Mouse (Mus musculus): ENCODE data around the gene Zfhx3.

The Zfhx3 gene

GRCm38 (mm10) chr8:108186289-108186688 is 243.8 kb downstream of the Zfhx3 start:
- ChIA-PET POLR2A (no interaction called here), CTCF (no interaction called here)

- ChIA-PET CTCF (no interaction called here), POLR2A (no interaction called here)
These were observed 245.6 kb downstream of the Zfhx3 start for GRCm38 (mm10) chr8:108188044-108188443.

GRCm38 (mm10) chr8:108194571-108194970 is 252.1 kb downstream of the Zfhx3 start:
- POLR2A ChIA-PET: interaction anchor here in 3 of 4 experiments (0.6 to 1.4 kb wide), 6 partner anchors 14 to 939 kb away, joined by 3 to 5 read pairs (median 4); no protein-coding TSS in a partner anchor

GRCm38 (mm10) chr8:108215026-108215425 is 272.6 kb downstream of the Zfhx3 start:
- ChIA-PET CTCF (no interaction called here), POLR2A (interaction anchor here in 1 of 4 experiments (1.0 to 1.7 kb wide), 2 partner anchors 20 to 236 kb away, joined by 3 to 5 read pairs; no protein-coding TSS in a partner anchor)

More at GRCm38 (mm10) chr8:108194571-108194970, 252.1 kb downstream of the Zfhx3 start:
- CTCF ChIA-PET: interaction anchor here in 2 of 4 experiments (1.1 kb wide), 2 partner anchors 16 to 510 kb away, joined by 3 to 4 read pairs; no protein-coding TSS in a partner anchor

GRCm38 (mm10) chr8:108218171-108218840 is 275.9 kb downstream of the Zfhx3 start:
- CTCF ChIA-PET: no interaction called here
- POLR2A ChIA-PET: no interaction called here

GRCm38 (mm10) chr8:108220511-108220910 is 278.1 kb downstream of the Zfhx3 start:
- ChIA-PET CTCF (interaction anchor here in 1 of 4 experiments (0.6 kb wide), 2 partner anchors 648 to 964 kb away, joined by 3 to 4 read pairs; no protein-coding TSS in a partner anchor), POLR2A (interaction anchor here in 2 of 4 experiments (0.7 to 0.8 kb wide), 2 partner anchors 25 to 26 kb away, joined by 3 read pairs; no protein-coding TSS in a partner anchor)

- ChIA-PET POLR2A (interaction anchor here in 1 of 4 experiments (0.7 kb wide), 1 partner anchor 1315 kb away, joined by 3 read pairs; no protein-coding TSS in a partner anchor), CTCF (no interaction called here)
These were observed 279.6 kb downstream of the Zfhx3 start for GRCm38 (mm10) chr8:108222091-108222490.

- POLR2A ChIA-PET: no interaction called here
- CTCF ChIA-PET: no interaction called here
These were observed 289.9 kb downstream of the Zfhx3 start for GRCm38 (mm10) chr8:108232326-108232725.

- CTCF ChIA-PET: no interaction called here
- POLR2A ChIA-PET: interaction anchor here in 1 of 4 experiments (0.6 kb wide), 1 partner anchor 66 kb away, joined by 3 read pairs; no protein-coding TSS in a partner anchor
These were observed 292.0 kb downstream of the Zfhx3 start for GRCm38 (mm10) chr8:108234481-108234880.

GRCm38 (mm10) chr8:108236715-108237114 is 294.3 kb downstream of the Zfhx3 start:
- ChIA-PET POLR2A (no interaction called here), CTCF (no interaction called here)

- ChIA-PET CTCF (interaction anchor here in 1 of 4 experiments (0.5 kb wide), 1 partner anchor 13 kb away, joined by 3 read pairs; no protein-coding TSS in a partner anchor), POLR2A (no interaction called here)
These were observed 297.1 kb downstream of the Zfhx3 start for GRCm38 (mm10) chr8:108239531-108239930.

- ChIA-PET POLR2A (interaction anchor here in 1 of 4 experiments (0.7 kb wide), 1 partner anchor 450 kb away, joined by 3 read pairs; no protein-coding TSS in a partner anchor), CTCF (no interaction called here)
These were observed 298.7 kb downstream of the Zfhx3 start for GRCm38 (mm10) chr8:108241041-108241690.

- CTCF ChIA-PET: no interaction called here
- POLR2A ChIA-PET: no interaction called here
These were observed 300.8 kb downstream of the Zfhx3 start for GRCm38 (mm10) chr8:108243270-108243669.

- ChIA-PET POLR2A (interaction anchor here in 2 of 4 experiments (0.7 kb wide), 2 partner anchors 18 to 400 kb away, joined by 4 to 6 read pairs; no protein-coding TSS in a partner anchor), CTCF (interaction anchor here in 2 of 4 experiments (0.7 to 1.3 kb wide), 2 partner anchors 28 to 487 kb away, joined by 3 to 5 read pairs; no protein-coding TSS in a partner anchor)
These were observed 302.4 kb downstream of the Zfhx3 start for GRCm38 (mm10) chr8:108244636-108245494.

GRCm38 (mm10) chr8:108245575-108245974 is 303.1 kb downstream of the Zfhx3 start:
- POLR2A ChIA-PET: interaction anchor here in 1 of 4 experiments (0.7 kb wide), 2 partner anchors 389 to 400 kb away, joined by 6 to 12 read pairs; no protein-coding TSS in a partner anchor
- CTCF ChIA-PET: interaction anchor here in 1 of 4 experiments (1.3 kb wide), 1 partner anchor 27 kb away, joined by 3 read pairs; no protein-coding TSS in a partner anchor

- POLR2A ChIA-PET: interaction anchor here in 1 of 4 experiments (0.7 kb wide), 1 partner anchor 390 kb away, joined by 12 read pairs; no protein-coding TSS in a partner anchor
- CTCF ChIA-PET: interaction anchor here in 1 of 4 experiments (1.3 kb wide), 1 partner anchor 27 kb away, joined by 3 read pairs; no protein-coding TSS in a partner anchor
These were observed 303.8 kb downstream of the Zfhx3 start for GRCm38 (mm10) chr8:108246035-108246933.

GRCm38 (mm10) chr8:108246934-108247417 is 304.5 kb downstream of the Zfhx3 start:
- POLR2A ChIA-PET: interaction anchor here in 1 of 4 experiments (0.7 kb wide), 1 partner anchor 24 kb away, joined by 4 read pairs; no protein-coding TSS in a partner anchor
- CTCF ChIA-PET: no interaction called here
